Mouse (Mus musculus) c-Kit-negative CD71-positive TER-119-positive erythroid progenitor cells, embryonic 14.5 days (primary cell): Measurements from ENCODE around the gene Traf7.

Experiments used
- DNase-seq: peaks from one replicate; pipeline ENCODE4 v3.0.0-alpha.2; 2013; ENCODE audit warnings: low read depth, low spot score

Gene Traf7

GRCm38 (mm10) chr17:24477053-24477984 lies 50.4 kb downstream of the Traf7 start:
- no peak for DNase-seq

- DNase-seq: no peak
These were observed 51.5 kb downstream of the Traf7 start for GRCm38 (mm10) chr17:24476022-24476776.

- no peak for DNase-seq
These were observed 52.2 kb downstream of the Traf7 start for GRCm38 (mm10) chr17:24475586-24475985.

- DNase-seq: no peak
These were observed 53.2 kb downstream of the Traf7 start for GRCm38 (mm10) chr17:24474557-24474956.

GRCm38 (mm10) chr17:24473612-24474275 lies 54.0 kb downstream of the Traf7 start, which contains the start of gene Bricd5:
Gene Bricd5 (plus strand): TSS chr17:24473884.
- DNase-seq: no peak

GRCm38 (mm10) chr17:24472512-24472911 lies 55.2 kb downstream of the Traf7 start:
- DNase-seq: no peak

- no peak for DNase-seq
These were observed 56.8 kb downstream of the Traf7 start for GRCm38 (mm10) chr17:24470701-24471527.

- peak; percentile 96 for DNase-seq
These were observed 57.7 kb downstream of the Traf7 start, which contains the start of the genes E4f1 and Pgp for GRCm38 (mm10) chr17:24469910-24470602. Gene E4f1 (minus strand): TSS chr17:24470313. Gene Pgp (plus strand): TSS chr17:24470392.

- DNase-seq: no peak
These were observed 58.3 kb downstream of the Traf7 start for GRCm38 (mm10) chr17:24469336-24469909.

GRCm38 (mm10) chr17:24468636-24469246 lies 59.0 kb downstream of the Traf7 start:
- no peak for DNase-seq

GRCm38 (mm10) chr17:24463374-24464133 lies 64.2 kb downstream of the Traf7 start:
- no peak for DNase-seq

- DNase-seq: no peak
These were observed 64.8 kb downstream of the Traf7 start for GRCm38 (mm10) chr17:24462932-24463331.

- no peak for DNase-seq
These were observed 66.2 kb downstream of the Traf7 start for GRCm38 (mm10) chr17:24461580-24461979.
